Mouse (Mus musculus) C2C12 (cell line): ENCODE results near the gene Col13a1. TPM values are rescaled to one million over a fixed set of nuclear protein-coding genes. Genes with fewer than 3 reads are reported as not detected.

ENCODE experiments used
- H3K27me3 ChIP-seq: one replicate; pipeline ENCODE4 v1.6.1; 2011; ENCODE audit not compliant: control insufficient read depth, insufficient read depth, insufficient read length
- H3K36me3 ChIP-seq: one replicate; pipeline ENCODE4 v1.6.1; 2011; ENCODE audit not compliant: control insufficient read depth, insufficient read depth
- H3K4me3 ChIP-seq: one replicate; pipeline ENCODE4 v1.5.1; 2011; ENCODE audit warnings: mild to moderate bottlenecking, control low read depth; ENCODE audit not compliant: poor library complexity, insufficient read depth, severe bottlenecking
- H3K79me2 ChIP-seq: one replicate; pipeline ENCODE4 v1.6.1; 2011; ENCODE audit not compliant: control insufficient read depth, insufficient read depth
- H3K79me3 ChIP-seq: one replicate; pipeline ENCODE4 v1.6.1; 2011; ENCODE audit warnings: low read depth, control low read depth
- H3ac ChIP-seq: one replicate; pipeline ENCODE3; 2011; ENCODE audit warnings: low read depth; ENCODE audit not compliant: control insufficient read depth, insufficient read length
- CEBPB ChIP-seq: IDR thresholded peaks from one replicate; pipeline ENCODE4 v1.6.1; 2011; ENCODE audit warnings: low read depth, mild to moderate bottlenecking, control low read depth, moderate library complexity
- CTCF ChIP-seq: IDR thresholded peaks from one replicate; pipeline ENCODE4 v1.5.1; 2011; ENCODE audit not compliant: control insufficient read depth, insufficient read depth, insufficient read length
- FOSL1 ChIP-seq: IDR thresholded peaks from one replicate; pipeline ENCODE4 v1.8.0; 2011; ENCODE audit warnings: mild to moderate bottlenecking, low read length; ENCODE audit not compliant: poor library complexity, insufficient read depth, severe bottlenecking
- MAX ChIP-seq: IDR thresholded peaks from one replicate; pipeline ENCODE4 v1.6.1; 2011; ENCODE audit warnings: mild to moderate bottlenecking, control low read depth
- MYOD1 ChIP-seq: IDR thresholded peaks from one replicate; pipeline ENCODE4 v1.6.1; 2011; ENCODE audit warnings: low read depth; ENCODE audit not compliant: control insufficient read depth, insufficient read length
- MYOG ChIP-seq: IDR thresholded peaks from one replicate; pipeline ENCODE4 v1.6.1; 2011; ENCODE audit not compliant: control insufficient read depth, insufficient read length; ENCODE audit errors: extremely low read depth
- USF1 ChIP-seq: IDR thresholded peaks from one replicate; pipeline ENCODE4 v1.6.1; 2011; ENCODE audit warnings: low read depth, mild to moderate bottlenecking, control low read depth, moderate library complexity
- polyA plus RNA-seq: library from polyadenylated mRNA; unstranded; fragments of >200 nt; fragmentation: generic; extraction: Trizol; gene quantifications from one replicate; pipeline ENCODE4 v1.2.1, GENCODE M21; 2012; ENCODE audit warnings: missing spikeins

Col13a1 gene
- polyA plus RNA-seq, 1 experiment = not detected

DNA sequence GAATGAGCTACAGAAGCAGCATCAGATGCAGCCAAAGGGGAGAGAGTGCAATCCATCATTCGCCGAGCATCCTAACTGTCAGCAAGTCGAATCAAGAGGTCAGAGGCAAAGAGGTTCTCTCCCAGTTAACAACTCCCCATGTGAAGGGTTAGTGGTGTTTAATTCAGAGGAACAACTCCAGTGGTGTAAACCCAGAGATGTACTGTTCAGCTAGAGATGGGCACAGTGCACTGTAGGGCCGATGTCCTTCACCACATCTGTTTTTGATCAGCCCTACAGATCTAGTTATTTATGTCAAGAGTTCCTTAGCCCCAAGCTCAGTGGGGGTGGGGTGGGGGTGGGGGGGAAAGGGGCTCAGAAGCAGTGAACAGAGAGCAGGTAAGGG is 155.2 kb downstream of the Col13a1 start:
- Histone ChIP-seq H3ac (no peak overlapping the region), H3K79me2 (no peaks in the 10 kb centered on the region), H3K27me3 (peaks cover 12% of the 10 kb centered on the region), H3K4me3 (no peak overlapping the region), H3K36me3 (no peaks in the 10 kb centered on the region), H3K79me3 (no peaks in the 10 kb centered on the region)
- TF ChIP-seq CTCF = no peak
- TF ChIP-seq CEBPB = no peak
- TF ChIP-seq MAX = no peak
- TF ChIP-seq USF1 = no peak
- no peak for TF ChIP-seq MYOD1
- TF ChIP-seq FOSL1 = no peak
- no peak for TF ChIP-seq MYOG

DNA sequence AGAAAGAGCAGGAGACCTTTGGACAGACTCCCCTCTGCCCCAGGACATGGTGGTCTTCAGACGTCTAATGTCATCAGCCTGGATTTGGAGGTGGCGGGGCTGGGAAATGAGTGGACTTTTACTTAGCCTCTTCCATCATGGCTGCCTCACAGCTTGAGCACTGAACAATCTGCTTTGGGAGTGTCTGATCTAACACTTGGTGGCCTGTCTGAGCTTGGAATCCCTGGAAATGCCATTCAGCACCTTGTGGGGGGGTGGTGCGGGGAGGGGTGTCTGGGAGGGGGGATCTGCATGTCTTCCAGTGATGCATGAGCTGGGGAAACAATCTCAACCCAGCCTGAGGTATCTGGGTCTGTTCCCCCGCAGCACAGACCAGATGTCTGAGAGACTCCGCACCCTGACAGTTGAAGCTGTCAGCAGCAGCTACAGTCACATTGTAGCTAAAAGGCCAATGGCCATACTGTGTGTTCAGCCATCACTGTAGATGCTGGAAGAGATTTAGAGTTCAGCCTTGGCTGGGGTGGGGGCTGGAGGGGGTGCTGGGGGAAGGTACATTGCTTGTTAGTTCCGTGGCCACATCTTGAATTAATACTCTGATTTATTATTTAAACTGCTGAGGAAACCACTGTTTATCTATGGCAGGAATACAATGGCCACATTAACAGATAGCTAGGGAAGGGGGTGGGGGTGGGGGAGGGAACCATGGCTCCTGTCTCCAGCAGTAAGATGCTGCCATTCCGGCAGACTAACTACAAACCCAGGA is 155.8 kb downstream of the Col13a1 start:
- no peaks in the 10 kb centered on the region for H3K79me2 ChIP-seq
- TF ChIP-seq USF1 = no peak
- no peak for TF ChIP-seq MAX
- no peak for TF ChIP-seq FOSL1
- TF ChIP-seq MYOD1 = no peak
- TF ChIP-seq CEBPB = no peak
- no peak for TF ChIP-seq MYOG
- TF ChIP-seq CTCF = no peak

DNA sequence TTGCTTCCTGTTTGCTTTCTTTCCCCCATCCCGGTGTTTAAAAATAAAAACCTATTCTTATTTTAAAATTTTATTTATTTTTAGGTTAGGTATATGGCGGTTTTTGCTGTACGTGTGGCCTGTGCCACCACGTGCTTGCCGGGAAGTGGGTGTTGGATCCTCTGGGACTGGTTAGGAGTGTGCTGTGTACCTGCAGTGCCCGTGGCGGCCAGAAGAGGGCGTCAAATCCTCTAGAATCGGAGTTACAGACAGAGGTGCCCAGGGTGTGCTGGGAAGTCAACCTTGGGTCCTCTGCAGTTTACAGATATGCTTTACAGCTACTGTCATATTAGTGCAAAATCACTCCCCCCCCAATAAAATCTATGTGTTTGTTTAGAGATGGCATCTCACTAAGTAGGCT is 158.9 kb downstream of the Col13a1 start:
- TF ChIP-seq CTCF = no peak
- no peak for TF ChIP-seq MAX
- TF ChIP-seq MYOD1 = no peak
- no peak for TF ChIP-seq FOSL1
- TF ChIP-seq USF1 = no peak
- no peak for TF ChIP-seq CEBPB
- no peak for TF ChIP-seq MYOG
- no peak overlapping the region for H3K4me3 ChIP-seq
- no peak overlapping the region for H3ac ChIP-seq
- no peaks in the 10 kb centered on the region for H3K79me3 ChIP-seq
- H3K79me2 ChIP-seq = no peaks in the 10 kb centered on the region
- no peaks in the 10 kb centered on the region for H3K27me3 ChIP-seq
- no peaks in the 10 kb centered on the region for H3K36me3 ChIP-seq

More for the DNA sequence above, 155.8 kb downstream of the Col13a1 start:
- H3K4me3 ChIP-seq = no peak overlapping the region
- H3ac ChIP-seq = no peak overlapping the region
- H3K79me3 ChIP-seq = no peaks in the 10 kb centered on the region
- H3K27me3 ChIP-seq = peaks cover 8% of the 10 kb centered on the region
- no peaks in the 10 kb centered on the region for H3K36me3 ChIP-seq

DNA sequence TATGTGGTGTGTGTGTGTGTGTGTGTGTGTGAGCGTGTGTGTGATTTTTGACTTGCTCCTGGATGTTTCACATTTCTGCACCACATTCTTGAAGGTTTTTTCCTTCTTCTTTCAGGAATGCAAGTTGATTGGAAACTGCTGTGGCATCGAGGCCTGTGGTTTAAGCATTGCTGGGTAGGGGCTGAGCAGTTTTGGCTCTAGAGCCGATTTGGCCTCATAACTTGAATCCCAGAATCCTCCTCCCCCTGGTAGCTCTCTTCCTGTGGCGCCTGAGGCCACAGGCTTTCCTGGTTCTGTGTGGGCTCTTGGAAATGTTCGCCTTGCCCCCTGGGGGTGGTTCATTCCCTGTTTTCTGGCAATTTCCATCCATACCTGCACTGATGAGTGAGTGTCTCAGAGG is 166.9 kb downstream of the Col13a1 start:
- Histone ChIP-seq H3K79me3 (no peaks in the 10 kb centered on the region), H3K27me3 (peaks cover 7% of the 10 kb centered on the region), H3K36me3 (no peaks in the 10 kb centered on the region), H3K4me3 (no peak overlapping the region), H3K79me2 (no peaks in the 10 kb centered on the region), H3ac (no peak overlapping the region)
- TF ChIP-seq FOSL1 (no peak), MYOG (no peak), CEBPB (no peak), CTCF (no peak), MAX (no peak), USF1 (no peak), MYOD1 (no peak)

DNA sequence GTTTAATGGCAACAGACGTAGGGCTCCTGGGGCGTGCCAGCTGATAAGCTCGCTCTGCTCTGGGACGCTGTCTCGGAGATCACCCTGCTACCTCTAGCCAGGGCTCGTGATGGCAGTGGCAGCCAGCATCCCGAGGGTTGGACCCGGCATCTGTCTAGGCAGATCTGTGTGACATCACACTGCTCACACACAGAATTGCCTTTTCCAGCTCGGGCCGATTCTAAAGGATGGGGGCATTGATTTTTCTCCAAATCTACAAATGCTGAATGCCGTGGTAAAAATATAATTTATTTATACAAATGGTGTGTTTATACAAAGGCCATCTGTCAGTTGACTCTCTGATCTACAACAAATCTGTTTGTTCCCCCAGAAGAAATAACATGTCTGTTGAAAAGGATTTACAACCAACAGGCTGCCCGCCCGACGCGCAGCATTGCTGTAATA is 180.8 kb downstream of the Col13a1 start:
- no peak overlapping the region for H3ac ChIP-seq
- no peak overlapping the region for H3K4me3 ChIP-seq
- no peaks in the 10 kb centered on the region for H3K79me3 ChIP-seq
- H3K36me3 ChIP-seq = no peaks in the 10 kb centered on the region
- H3K79me2 ChIP-seq = no peaks in the 10 kb centered on the region
- no peak for TF ChIP-seq CTCF
- H3K27me3 ChIP-seq = peaks cover 5% of the 10 kb centered on the region

DNA sequence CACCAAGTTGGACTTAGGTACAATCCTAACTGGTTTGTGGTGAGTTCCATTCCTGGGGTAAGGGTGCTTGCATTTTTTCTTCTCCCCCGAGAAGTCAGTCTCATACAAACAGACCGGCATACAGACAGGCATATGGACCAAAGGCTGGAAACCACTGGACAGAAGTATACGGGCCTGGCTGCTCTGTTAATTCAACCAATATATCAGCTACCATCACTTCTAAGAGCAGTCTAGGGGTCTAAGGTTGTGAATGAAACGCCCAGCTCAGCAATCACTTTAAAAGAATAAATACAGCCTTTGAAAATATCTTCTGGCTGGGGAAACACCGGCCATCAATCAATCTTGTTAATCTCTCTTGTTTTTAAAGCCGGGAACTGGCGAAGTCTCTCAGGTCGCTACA is 183.4 kb downstream of the Col13a1 start:
- Histone ChIP-seq H3K27me3 (peaks cover 15% of the 10 kb centered on the region), H3K36me3 (no peaks in the 10 kb centered on the region), H3K79me2 (no peaks in the 10 kb centered on the region), H3ac (no peak overlapping the region), H3K4me3 (no peak overlapping the region), H3K79me3 (no peaks in the 10 kb centered on the region)
- TF ChIP-seq MAX = no peak
- no peak for TF ChIP-seq CEBPB
- no peak for TF ChIP-seq FOSL1
- no peak for TF ChIP-seq USF1
- TF ChIP-seq MYOD1 = no peak
- no peak for TF ChIP-seq CTCF
- no peak for TF ChIP-seq MYOG
